Mouse (Mus musculus) right cerebral cortex, postnatal 14 days (tissue): ENCODE results near the gene Gm13271.
A peak's percentile ranks its signal among the peaks of the same experiment; 100 is the strongest.
"Not testable (repeated sequence)": the region's sequence is repeated elsewhere in the genome, so short reads cannot be mapped to it uniquely, and the experiment has no call there.

Experiments used
- DNase-seq: peaks from one replicate; pipeline ENCODE4 v3.0.0; 2022

The Gm13271 gene

GRCm38 (mm10) chr4:88754818-88755340, at the start of gene Gm13271:
Gene Gm13271 (plus strand): TSS chr4:88754868.
- DNase-seq = peak; percentile 36

- DNase-seq = no peak
These were observed 48.7 kb upstream of the Gm13271 start for GRCm38 (mm10) chr4:88705924-88706323.

DNA sequence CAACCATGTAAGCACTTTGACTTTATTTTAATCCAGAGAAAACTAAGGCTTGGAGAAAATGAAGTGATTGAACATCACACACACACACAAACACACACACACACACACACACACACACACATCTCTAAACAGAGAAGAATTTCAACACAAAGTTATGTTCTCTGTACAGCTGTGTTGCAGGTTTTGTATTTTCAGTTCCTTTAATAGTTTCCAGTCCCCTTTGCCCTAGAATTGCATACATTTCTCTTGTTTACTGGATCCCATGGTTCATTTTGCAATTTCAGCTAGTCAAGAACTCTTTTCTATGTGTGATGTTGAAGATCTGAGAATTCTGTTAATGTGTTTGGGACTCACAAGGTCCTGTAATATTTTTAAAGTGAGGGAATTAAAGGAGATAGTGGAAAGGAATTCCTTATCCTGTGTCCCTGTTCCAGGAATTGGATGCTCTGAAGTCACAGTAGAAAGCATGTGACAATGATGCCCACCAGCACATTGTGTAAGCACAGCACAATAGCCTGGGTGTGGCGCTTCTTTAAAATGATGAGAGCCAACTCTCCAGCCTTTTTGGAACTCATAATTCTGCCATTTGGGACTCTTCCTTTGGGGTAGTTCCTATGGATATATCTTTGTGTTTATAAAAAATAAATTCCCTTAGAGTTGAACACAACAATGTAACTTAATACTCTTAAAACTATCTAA, 47.4 kb upstream of the Gm13271 start:
- no peak for DNase-seq

- no peak for DNase-seq
These were observed 40.4 kb upstream of the Gm13271 start for GRCm38 (mm10) chr4:88714281-88714680.

- peak; percentile 10 for DNase-seq
These were observed 39.6 kb upstream of the Gm13271 start for GRCm38 (mm10) chr4:88715059-88715458.

DNA sequence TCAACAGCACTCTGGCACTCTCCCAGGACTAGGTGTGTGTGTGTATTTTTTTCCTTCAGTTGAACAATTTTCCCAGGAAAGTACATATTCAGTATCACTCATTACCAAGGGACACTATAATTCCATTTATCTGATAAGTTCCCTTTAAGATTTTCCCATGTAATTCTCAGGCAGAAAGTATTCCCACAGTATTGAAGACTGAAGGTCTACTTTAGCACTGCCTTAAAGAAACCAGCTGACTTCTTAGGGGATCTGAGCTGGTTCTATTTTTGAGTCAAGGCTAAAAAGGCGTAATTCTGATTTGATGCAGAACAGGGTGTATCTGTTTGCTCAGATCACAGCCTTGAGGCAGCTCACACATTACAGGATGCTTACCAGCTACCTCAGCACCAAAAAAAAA, 36.0 kb upstream of the Gm13271 start:
- DNase-seq = no peak

GRCm38 (mm10) chr4:88721791-88722721, 32.6 kb upstream of the Gm13271 start, which contains the start of the genes Gm26566 and Klhl9:
Gene Gm26566 (plus strand): TSS chr4:88721805.
Gene Klhl9 (minus strand): TSS chr4:88722465.
- peak; percentile 92 for DNase-seq

GRCm38 (mm10) chr4:88723497-88724090, 31.1 kb upstream of the Gm13271 start:
- DNase-seq = no peak

DNA sequence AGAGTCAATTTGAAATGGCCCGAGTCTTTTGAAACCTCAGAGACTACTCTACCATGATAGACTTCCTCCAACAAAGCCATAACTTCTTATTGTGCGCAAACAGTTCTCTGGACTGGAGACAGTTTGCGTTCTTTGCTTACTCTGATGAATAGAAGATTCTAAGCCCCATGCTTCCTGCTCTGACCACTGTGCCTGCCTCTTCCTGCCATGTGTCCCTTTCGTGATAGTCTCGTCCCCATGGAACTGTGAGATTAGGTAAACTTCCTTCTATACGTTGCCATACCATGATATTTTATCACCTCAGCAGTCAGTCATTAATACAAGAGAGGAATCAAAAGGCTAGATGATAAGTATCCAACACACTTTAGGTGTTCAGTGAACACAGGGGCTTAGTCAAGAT, 27.9 kb upstream of the Gm13271 start:
- DNase-seq = no peak

DNA sequence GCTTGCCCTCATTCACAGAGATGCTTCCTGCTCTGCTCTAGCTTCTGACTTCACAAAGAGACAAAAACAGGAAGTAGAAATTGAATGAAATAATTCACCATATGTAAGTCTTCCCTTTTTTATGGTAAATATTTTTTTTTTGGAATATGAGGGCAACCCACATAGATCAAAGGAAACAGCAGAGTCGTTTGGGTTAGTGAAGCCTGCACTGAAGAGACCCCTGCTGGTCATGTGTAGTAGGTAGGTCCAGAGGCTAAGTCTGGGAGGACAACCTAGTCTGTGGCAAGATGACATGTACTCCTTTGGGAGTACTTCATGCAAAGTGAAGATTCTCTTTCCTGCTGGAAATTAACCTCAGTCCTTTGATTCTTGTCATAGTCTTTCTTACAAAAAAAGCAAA, 27.3 kb upstream of the Gm13271 start:
- DNase-seq = no peak

DNA sequence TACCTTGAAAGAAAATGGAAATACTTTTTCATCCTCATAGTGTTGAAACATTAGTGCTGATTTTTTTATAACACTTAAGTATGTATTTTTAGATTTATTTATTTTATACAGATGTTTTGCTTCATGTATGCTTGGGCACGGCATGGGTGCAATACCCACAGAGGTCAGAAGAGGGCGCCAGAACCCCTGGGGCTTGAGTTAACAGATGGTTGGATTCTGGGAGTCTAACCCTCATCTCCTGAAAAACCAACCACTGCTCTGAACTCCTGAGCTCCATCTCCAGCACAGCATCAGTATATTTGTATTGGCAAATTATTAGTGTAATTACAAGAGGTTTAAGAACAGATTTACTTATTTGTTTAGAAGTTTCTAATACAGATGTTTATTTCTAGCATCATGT, 16.2 kb upstream of the Gm13271 start:
- DNase-seq = peak; percentile 58

- DNase-seq = no peak
These were observed 15.6 kb upstream of the Gm13271 start for GRCm38 (mm10) chr4:88739036-88739435.

DNA sequence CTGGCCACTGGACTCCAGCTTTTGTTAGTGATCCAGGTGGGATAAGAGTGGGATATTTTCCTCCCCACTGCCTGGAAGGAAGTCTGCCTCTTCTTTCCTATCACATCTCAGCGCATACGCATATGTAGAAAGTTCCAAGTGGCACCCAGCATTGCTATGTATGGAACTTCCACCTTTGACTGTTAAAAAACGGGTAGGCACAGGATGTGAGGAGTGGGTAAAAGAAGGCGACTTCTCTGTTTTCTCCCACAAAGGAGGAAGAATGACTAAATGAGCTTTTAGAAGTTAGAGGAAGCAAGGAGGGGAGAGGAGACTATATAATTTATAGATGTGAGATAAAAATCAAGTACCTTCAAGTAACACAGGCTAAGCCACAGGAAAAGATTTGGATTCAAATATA, 13.2 kb upstream of the Gm13271 start:
- DNase-seq = no peak

DNA sequence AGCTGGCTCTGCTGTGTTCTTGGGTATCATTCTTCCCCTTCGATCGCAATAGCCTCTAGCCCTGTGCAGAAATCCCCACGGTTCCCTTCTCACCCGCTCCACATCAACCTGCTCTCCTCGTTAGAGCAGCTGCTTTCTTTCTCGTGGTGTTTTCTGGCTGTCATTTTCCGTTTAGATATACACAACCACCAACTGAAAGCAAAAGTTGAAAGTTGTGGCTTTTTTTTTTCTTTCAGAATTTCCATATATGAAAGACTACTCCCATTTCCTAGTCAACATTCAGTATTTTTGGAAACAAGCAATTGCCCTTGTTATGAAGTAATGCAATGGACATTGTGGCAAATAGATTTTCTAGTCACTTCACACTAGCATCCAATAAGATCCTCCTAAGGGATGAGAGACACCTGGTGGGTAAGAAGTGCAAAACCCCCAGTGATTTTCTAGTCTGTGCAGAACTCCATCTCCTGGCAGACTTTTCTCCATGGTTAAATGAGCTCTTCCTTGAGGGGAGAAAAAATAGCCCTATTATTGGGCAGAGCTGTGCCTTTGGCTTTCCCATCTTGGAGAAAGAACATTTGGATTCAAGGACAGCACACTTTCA, 11.8 kb upstream of the Gm13271 start:
- no peak for DNase-seq

GRCm38 (mm10) chr4:88744207-88744606, 10.5 kb upstream of the Gm13271 start:
- no peak for DNase-seq

GRCm38 (mm10) chr4:88749926-88750325, 4.7 kb upstream of the Gm13271 start:
- no peak for DNase-seq

- DNase-seq = not testable (repeated sequence)
These were observed 2.2 kb downstream of the Gm13271 start for GRCm38 (mm10) chr4:88756581-88757513.

DNA sequence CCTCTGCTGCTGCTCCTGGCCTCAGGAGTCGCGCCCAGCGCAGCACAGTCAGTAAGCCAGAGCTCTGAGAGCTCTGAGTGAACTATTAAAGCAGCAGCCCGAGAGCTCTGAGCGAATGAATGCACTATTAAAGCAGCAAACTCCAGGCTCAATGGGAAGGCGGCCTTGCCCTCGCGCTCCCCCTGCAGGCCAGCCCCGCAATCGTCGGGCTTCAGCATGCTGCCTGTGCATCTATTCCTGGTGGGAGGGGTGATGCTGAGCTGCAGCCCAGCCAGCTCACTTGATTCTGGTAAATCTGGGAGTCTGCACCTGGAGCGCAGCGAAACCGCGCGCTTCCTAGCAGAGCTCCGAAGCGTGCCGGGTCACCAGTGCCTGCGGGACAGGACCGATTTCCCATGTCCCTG, 3.0 kb downstream of the Gm13271 start:
- peak; percentile 75 for DNase-seq

DNA sequence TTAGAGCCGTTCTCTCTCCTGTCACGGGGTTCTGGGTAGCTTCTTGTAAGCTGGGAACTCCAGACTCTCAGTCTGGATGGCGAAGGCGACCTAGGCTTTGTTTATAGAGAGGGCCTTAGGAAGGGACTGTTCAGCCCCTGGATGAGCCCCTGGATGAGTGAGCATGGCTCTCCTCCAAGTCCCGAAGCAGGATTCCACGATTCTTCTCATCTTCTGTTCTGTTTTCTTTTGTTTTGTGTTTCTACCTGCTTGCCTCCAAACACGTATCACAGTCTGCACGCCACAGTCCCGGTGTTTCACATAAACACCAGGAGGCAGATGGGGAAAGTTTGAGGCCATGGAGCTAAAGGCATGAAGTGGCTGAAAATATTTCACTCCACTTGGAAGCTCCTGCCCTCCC, 4.1 kb downstream of the Gm13271 start:
- DNase-seq = not testable (repeated sequence)

DNA sequence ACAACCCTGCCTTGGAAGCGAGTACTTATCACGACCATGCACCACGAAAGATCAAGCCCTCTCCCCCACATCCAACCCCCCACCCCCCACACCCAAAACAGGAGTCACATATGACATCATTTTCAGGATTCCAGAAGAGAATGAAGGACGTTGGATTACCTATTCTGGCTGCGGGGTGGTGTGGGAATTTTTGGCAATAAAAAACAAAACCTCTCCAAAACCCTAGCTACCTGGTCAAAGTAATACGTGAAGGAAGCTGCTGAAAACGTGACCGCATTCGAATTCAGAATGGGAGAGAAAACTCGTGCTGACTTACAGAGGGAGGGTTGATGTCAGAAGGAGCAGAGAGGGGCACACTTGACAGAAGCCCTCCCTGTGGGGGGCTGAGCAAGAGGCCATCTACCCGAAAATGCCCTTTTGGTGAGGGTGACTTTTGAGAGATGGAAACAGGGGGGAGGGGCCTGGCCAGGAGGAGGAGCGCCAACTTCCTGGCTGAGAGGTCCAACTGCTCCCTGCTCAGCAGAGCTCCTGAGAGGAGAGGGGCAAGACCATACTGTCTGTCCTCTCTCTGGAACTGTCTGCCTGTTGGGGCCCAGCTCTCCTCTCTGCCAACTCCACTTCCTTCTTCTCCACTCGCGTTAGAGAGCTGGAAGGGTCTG, 5.1 kb downstream of the Gm13271 start, which contains the start of gene Gm13283:
Gene Gm13283, plus strand, starts transcription at position 510 of the 659 bp plus-strand sequence.
- not testable (repeated sequence) for DNase-seq

DNA sequence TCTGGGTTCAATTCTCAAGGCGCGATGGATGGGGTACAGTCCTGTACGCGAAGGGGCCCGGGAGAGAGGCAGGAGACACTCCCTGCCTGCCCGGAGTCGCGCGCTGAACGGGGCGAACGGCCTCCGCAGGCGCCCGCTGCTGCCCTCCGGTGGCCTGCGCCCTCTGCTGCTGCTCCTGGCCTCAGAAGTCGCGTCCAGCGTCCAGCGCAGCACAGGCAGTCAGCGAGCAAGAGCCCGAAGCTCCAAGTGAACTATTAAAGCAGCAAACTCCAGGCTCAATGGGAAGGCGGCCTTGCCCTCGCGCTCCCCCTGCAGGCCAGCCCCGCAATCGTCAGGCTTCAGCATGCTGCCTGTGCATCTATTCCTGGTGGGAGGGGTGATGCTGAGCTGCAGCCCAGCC, 5.8 kb downstream of the Gm13271 start:
- DNase-seq = peak; percentile 33
